Mouse (Mus musculus) heart, embryonic 15.5 days (tissue): ENCODE measurements around the gene Erg. TPM values are rescaled to one million over a fixed set of nuclear protein-coding genes. Genes with fewer than 3 reads are reported as not detected.

ENCODE experiments used
- ATAC-seq: fragments of 200-750 bp; cut with Nextera tagmentation; replicated peaks from 2 replicates; pipeline ENCODE4 v1.8.0; 2017; ENCODE audit warnings: low read depth, moderate TSS enrichment; ENCODE audit not compliant: insufficient number of reproducible peaks, insufficient read depth, low FRiP score
- H3K27ac ChIP-seq: fragments of 300-500 bp; sonication (generic); 2 replicates; pipeline ENCODE4 v1.5.1; 2015; ENCODE audit warnings: mild to moderate bottlenecking, inconsistent platforms
- H3K27me3 ChIP-seq: fragments of 300-500 bp; sonication (generic); 2 replicates; pipeline ENCODE4 v1.6.1; 2015; ENCODE audit warnings: inconsistent platforms
- H3K36me3 ChIP-seq: fragments of 300-500 bp; sonication (generic); 2 replicates; pipeline ENCODE4 v1.6.1; 2015; ENCODE audit warnings: mild to moderate bottlenecking, inconsistent platforms
- H3K4me1 ChIP-seq: fragments of 300-500 bp; sonication (generic); replicated peaks from 2 replicates; pipeline ENCODE4 v1.6.1; 2015; ENCODE audit warnings: inconsistent platforms
- H3K4me2 ChIP-seq: fragments of 300-500 bp; sonication (generic); 2 replicates; pipeline ENCODE4 v1.6.1; 2015; ENCODE audit warnings: inconsistent platforms, mild to moderate bottlenecking, moderate library complexity
- H3K4me3 ChIP-seq: fragments of 300-500 bp; sonication (generic); 2 replicates; pipeline ENCODE4 v1.5.1; 2015; ENCODE audit warnings: mild to moderate bottlenecking, inconsistent platforms
- H3K9ac ChIP-seq: fragments of 300-500 bp; sonication (generic); 2 replicates; pipeline ENCODE4 v1.6.1; 2015; ENCODE audit warnings: mild to moderate bottlenecking, inconsistent platforms
- H3K9me3 ChIP-seq: fragments of 300-500 bp; sonication (generic); replicated peaks from 2 replicates; pipeline ENCODE4 v1.6.1; 2016; ENCODE audit warnings: inconsistent platforms
- whole genome bisulfite sequencing: fragments of 180-500 bp; shearing (Covaris S2); methylation state at CpG from one replicate; pipeline ENCODE4 v1.1.7; 2015; ENCODE audit warnings: mixed read lengths; 5-methylcytosine and 5-hydroxymethylcytosine counted together
- polyA plus RNA-seq: library from polyadenylated mRNA; unstranded; fragments of >200 nt; fragmentation: Nextera tagmentation; extraction: Ambion mirVana; gene quantifications from 2 replicates; pipeline ENCODE4 v1.2.1, GENCODE M21; 2015

The Erg gene
- 5.4 and 8.3 TPM in 2 replicates for polyA plus RNA-seq

DNA sequence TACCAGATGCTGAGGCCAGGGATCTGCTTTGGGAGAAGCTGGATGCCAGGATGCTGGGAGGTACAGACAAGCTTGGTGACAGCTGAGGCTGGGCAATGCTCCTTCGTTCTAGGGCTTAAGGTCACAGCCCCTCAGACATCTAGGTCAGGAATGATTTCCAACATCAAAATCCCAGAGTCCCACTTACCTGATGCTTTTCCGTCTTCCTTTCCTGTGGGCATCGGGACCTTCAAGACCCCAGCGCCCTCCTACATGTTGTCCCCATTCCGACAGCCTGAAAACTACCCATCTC lies at the start of gene Erg:
Gene Erg (minus strand): TSS at position 283 of the 292 bp plus-strand sequence.
- Histone ChIP-seq H3K4me2 (peak within 1 kb of the TSS; percentile 82), H3K4me1 (peaks cover 12% of the 10 kb centered on the region), H3K9me3 (no peaks in the 10 kb centered on the region), H3K9ac (peak within 1 kb of the TSS; percentile 43; the same call in 1 of the 2 replicates), H3K27ac (no peak within 1 kb of the TSS), H3K27me3 (peaks cover 63% of the 10 kb centered on the region), H3K4me3 (peak within 1 kb of the TSS; percentile 49), H3K36me3 (no peaks in the 10 kb centered on the region)
- WGBS, result 8% methylated on average over 5 of the region's 5 CpGs
- ATAC-seq, result no peak

DNA sequence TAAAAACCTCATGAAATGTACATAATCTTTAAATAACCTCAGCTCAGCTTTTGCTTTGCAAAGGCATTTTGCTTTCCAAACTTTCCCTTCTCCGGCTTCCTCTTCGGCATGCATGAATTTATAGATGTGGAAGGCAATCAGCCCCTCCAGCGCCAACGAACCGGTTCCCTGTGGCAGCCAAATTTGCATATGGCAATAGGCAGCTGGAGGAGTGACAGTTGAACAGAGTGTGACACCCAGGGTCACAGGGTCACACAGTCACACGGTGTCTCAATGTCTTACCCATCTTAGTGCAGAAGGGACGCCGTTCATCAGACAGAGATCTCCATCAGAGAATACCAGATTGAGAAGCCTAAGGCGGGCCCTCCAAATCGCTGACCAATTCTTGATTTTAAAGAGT lies 45.4 kb upstream of the Erg start:
- WGBS, result 79% methylated on average over 10 of the region's 10 CpGs
- no peak for ATAC-seq

GRCm38 (mm10) chr16:95623876-95624770 lies 37.7 kb upstream of the Erg start:
- Histone ChIP-seq H3K9me3 (no peaks in the 10 kb centered on the region), H3K4me1 (no peaks in the 10 kb centered on the region), H3K4me3 (no peak overlapping the region), H3K4me2 (no peak overlapping the region), H3K9ac (no peak overlapping the region), H3K27me3 (0 out of 2 replicates have a peak, but pooled peaks cover under 1% of the 10 kb centered on the region), H3K27ac (no peak overlapping the region), H3K36me3 (no peaks in the 10 kb centered on the region)
- no peak for ATAC-seq
- WGBS, result 65% methylated on average over 7 of the region's 7 CpGs

More for the DNA sequence above, 45.4 kb upstream of the Erg start:
- Histone ChIP-seq H3K4me2 (no peak overlapping the region), H3K4me3 (no peak overlapping the region), H3K9me3 (no peaks in the 10 kb centered on the region), H3K9ac (no peak overlapping the region), H3K27me3 (no peaks in the 10 kb centered on the region), H3K4me1 (no peaks in the 10 kb centered on the region), H3K27ac (no peak overlapping the region), H3K36me3 (no peaks in the 10 kb centered on the region)

- no peak for ATAC-seq
- 0 out of 2 replicates have a peak, but pooled peaks cover 8% of the 10 kb centered on the region for H3K27me3 ChIP-seq
- H3K9ac ChIP-seq, result no peak overlapping the region
- no peak overlapping the region for H3K4me2 ChIP-seq
- no peak overlapping the region for H3K4me3 ChIP-seq
- H3K36me3 ChIP-seq, result no peaks in the 10 kb centered on the region
- H3K4me1 ChIP-seq, result 0 out of 2 replicates have a peak, but pooled peaks cover 2% of the 10 kb centered on the region
- no peaks in the 10 kb centered on the region for H3K9me3 ChIP-seq
- WGBS, result 75% methylated on average over 4 of the region's 4 CpGs
- no peak overlapping the region for H3K27ac ChIP-seq
Measured at GRCm38 (mm10) chr16:95623056-95623455, 36.7 kb upstream of the Erg start.

GRCm38 (mm10) chr16:95619859-95620325 lies 33.5 kb upstream of the Erg start:
- no peak overlapping the region for H3K27ac ChIP-seq
- ATAC-seq, result no peak
- no peak overlapping the region for H3K4me3 ChIP-seq
- no peaks in the 10 kb centered on the region for H3K36me3 ChIP-seq
- H3K4me1 ChIP-seq, result 0 out of 2 replicates have a peak, but pooled peaks cover 2% of the 10 kb centered on the region
- 64% methylated on average over 4 of the region's 4 CpGs for WGBS
- no peak overlapping the region for H3K9ac ChIP-seq
- H3K9me3 ChIP-seq, result no peaks in the 10 kb centered on the region
- no peak overlapping the region for H3K4me2 ChIP-seq
- 0 out of 2 replicates have a peak, but pooled peaks cover 8% of the 10 kb centered on the region for H3K27me3 ChIP-seq

- H3K4me1 ChIP-seq, result 0 out of 2 replicates have a peak, but pooled peaks cover 2% of the 10 kb centered on the region
- whole genome bisulfite sequencing, result 55% methylated on average over 15 of the region's 15 CpGs
- H3K9ac ChIP-seq, result no peak overlapping the region
- no peaks in the 10 kb centered on the region for H3K9me3 ChIP-seq
- no peak overlapping the region for H3K4me3 ChIP-seq
- H3K27me3 ChIP-seq, result 0 out of 2 replicates have a peak, but pooled peaks cover 8% of the 10 kb centered on the region
- H3K4me2 ChIP-seq, result no peak overlapping the region
- ATAC-seq, result no peak
- H3K36me3 ChIP-seq, result no peaks in the 10 kb centered on the region
- no peak overlapping the region for H3K27ac ChIP-seq
Measured at GRCm38 (mm10) chr16:95618206-95618605, 31.8 kb upstream of the Erg start.

- H3K4me2 ChIP-seq, result no peak overlapping the region
- 31% methylated on average over 6 of the region's 6 CpGs for WGBS
Measured at GRCm38 (mm10) chr16:95617720-95618119, 31.3 kb upstream of the Erg start.

GRCm38 (mm10) chr16:95615579-95615978 lies 29.2 kb upstream of the Erg start:
- Histone ChIP-seq H3K36me3 (no peaks in the 10 kb centered on the region), H3K4me1 (0 out of 2 replicates have a peak, but pooled peaks cover 2% of the 10 kb centered on the region), H3K27me3 (0 out of 2 replicates have a peak, but pooled peaks cover 8% of the 10 kb centered on the region), H3K27ac (no peak overlapping the region), H3K4me2 (no peak overlapping the region), H3K9ac (no peak overlapping the region), H3K9me3 (no peaks in the 10 kb centered on the region), H3K4me3 (no peak overlapping the region)
- no peak for ATAC-seq
- 39% methylated on average over 6 of the region's 6 CpGs for WGBS

More at GRCm38 (mm10) chr16:95617720-95618119, 31.3 kb upstream of the Erg start:
- Histone ChIP-seq H3K27me3 (0 out of 2 replicates have a peak, but pooled peaks cover 8% of the 10 kb centered on the region), H3K27ac (no peak overlapping the region), H3K4me3 (no peak overlapping the region), H3K9me3 (no peaks in the 10 kb centered on the region), H3K9ac (no peak overlapping the region), H3K4me1 (0 out of 2 replicates have a peak, but pooled peaks cover 2% of the 10 kb centered on the region), H3K36me3 (no peaks in the 10 kb centered on the region)
- no peak for ATAC-seq

GRCm38 (mm10) chr16:95614482-95614881 lies 28.1 kb upstream of the Erg start:
- H3K4me1 ChIP-seq, result 0 out of 2 replicates have a peak, but pooled peaks cover 2% of the 10 kb centered on the region
- no peak for ATAC-seq
- WGBS, result 83% methylated on average over 2 of the region's 2 CpGs
- H3K9ac ChIP-seq, result no peak overlapping the region
- 0 out of 2 replicates have a peak, but pooled peaks cover 8% of the 10 kb centered on the region for H3K27me3 ChIP-seq
- H3K27ac ChIP-seq, result no peak overlapping the region
- no peak overlapping the region for H3K4me3 ChIP-seq
- H3K9me3 ChIP-seq, result no peaks in the 10 kb centered on the region
- H3K36me3 ChIP-seq, result no peaks in the 10 kb centered on the region
- H3K4me2 ChIP-seq, result no peak overlapping the region

DNA sequence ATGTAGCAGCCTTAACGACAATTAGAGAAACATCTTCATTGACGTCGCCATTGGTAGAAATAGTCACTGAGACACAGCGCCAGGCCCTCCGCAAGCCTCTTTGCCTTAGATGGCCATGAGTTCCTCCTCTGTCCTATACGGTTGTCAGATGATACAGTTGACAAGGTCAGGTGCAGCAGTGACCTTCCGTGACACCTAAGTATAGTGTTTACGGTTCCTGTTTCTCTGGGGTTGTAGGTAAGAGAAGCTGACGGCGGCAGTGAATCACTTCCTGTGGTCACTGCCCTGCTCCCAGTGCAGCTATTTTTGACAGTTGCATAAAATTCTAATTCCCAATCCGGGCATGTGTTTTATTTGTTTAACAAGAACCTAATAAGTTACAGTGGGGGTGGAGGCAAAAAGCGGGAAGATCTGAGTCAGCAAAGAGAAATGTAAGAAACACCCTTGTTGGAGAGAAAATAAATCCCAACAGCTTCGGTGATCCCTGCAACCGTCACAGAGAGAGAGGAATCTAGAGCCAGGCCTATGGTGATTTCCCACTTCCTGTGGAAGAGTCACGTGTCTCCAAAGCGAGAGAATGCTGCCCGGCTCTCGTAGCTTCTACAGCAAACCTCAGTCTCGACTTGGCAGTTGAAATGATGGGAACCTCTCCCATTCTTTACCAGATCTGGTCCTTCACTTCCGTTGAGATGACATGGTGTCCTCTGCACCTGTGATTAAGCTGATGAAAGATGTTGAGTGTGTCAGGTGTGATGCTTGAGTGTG lies 25.8 kb upstream of the Erg start:
- ATAC-seq, result no peak
- Histone ChIP-seq H3K27ac (no peak overlapping the region), H3K4me3 (no peak overlapping the region), H3K9ac (no peak overlapping the region), H3K4me1 (no peaks in the 10 kb centered on the region), H3K4me2 (no peak overlapping the region), H3K27me3 (no peaks in the 10 kb centered on the region; the same call in none of the 2 replicates), H3K9me3 (no peaks in the 10 kb centered on the region), H3K36me3 (no peaks in the 10 kb centered on the region)
- WGBS, result 70% methylated on average over 20 of the region's 20 CpGs

- Histone ChIP-seq H3K36me3 (no peaks in the 10 kb centered on the region), H3K4me1 (no peaks in the 10 kb centered on the region), H3K9ac (no peak overlapping the region), H3K27ac (no peak overlapping the region), H3K4me3 (no peak overlapping the region), H3K27me3 (no peaks in the 10 kb centered on the region; the same call in none of the 2 replicates), H3K9me3 (no peaks in the 10 kb centered on the region), H3K4me2 (no peak overlapping the region)
- WGBS, result 65% methylated on average over 7 of the region's 7 CpGs
- no peak for ATAC-seq
Measured at GRCm38 (mm10) chr16:95608624-95609023, 22.2 kb upstream of the Erg start.
